Mouse (Mus musculus) left cerebral cortex, postnatal 10 days (tissue): ENCODE data around the gene Lamc2. TPM values are rescaled to one million over a fixed set of nuclear protein-coding genes. Genes with fewer than 3 reads are reported as not detected.

Experiments
- DNase-seq, 2 experiments: peaks; one replicate each; pipeline ENCODE4 v3.0.0; 2021 to 2022; ENCODE audit warnings: low spot score in 2 of 2, mixed read lengths in 1 of 2; ENCODE audit errors: extremely low spot score in 1 of 2
- intact Hi-C: fragments of 180-260 bp; cut with DNase I; formaldehyde crosslinking; loops from one replicate; pipeline ENCODE4 v1.15.1; 2025
- total RNA-seq, 2 experiments: library from RNA; stranded (reverse); gene quantifications; 2 replicates each; pipeline ENCODE4 v1.2.3; 2021

The Lamc2 gene
- total RNA-seq, 2 experiments from 2014 or later: 4.5 to 5.4 TPM

GRCm38 (mm10) chr1:153133865-153134781 lies 52.1 kb downstream of the Lamc2 start:
- intact Hi-C loops: no loop called here
- no peak for DNase-seq

DNA sequence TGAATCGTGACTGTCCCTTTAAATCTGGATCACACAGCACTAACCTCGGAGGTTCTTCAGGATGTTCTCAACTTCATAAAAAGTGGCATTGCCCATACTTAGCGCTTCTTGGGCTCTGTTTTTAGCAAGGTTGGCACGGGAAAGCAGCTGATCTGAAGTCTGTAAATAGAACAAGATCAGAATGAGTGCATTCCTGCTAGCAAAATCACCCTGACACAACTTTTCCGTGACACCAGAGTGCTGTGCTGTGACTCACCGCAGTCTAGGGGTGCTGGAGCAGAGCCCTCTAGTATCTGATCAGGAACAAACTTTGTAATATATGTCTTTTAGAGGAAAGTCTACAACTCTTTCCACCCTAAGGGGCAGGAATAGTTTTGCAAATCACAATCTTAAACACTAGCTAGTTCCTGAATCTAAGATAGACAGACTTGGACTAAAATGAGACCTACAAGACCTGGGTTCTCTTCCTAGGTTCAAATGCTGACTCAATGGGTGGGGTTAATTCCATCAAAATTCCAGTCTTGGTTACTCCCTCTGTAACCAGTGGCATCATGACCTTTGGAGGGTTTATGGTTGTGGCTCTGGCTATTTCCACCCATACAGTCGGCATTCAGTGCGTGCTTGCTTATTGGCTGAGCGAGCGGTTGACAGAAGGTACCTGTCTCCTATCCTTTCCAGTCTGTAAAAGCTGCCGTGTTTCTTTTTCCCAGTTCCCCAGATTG lies 56.1 kb downstream of the Lamc2 start:
- no peak for DNase-seq
- intact Hi-C loops: no loop called here

- intact Hi-C loops: no loop called here
- no peak for DNase-seq
These were observed 57.5 kb downstream of the Lamc2 start for GRCm38 (mm10) chr1:153128780-153129179.

GRCm38 (mm10) chr1:153127622-153128021 lies 58.6 kb downstream of the Lamc2 start:
- intact Hi-C loops: no loop called here
- no peak for DNase-seq

GRCm38 (mm10) chr1:153126491-153127381 lies 59.5 kb downstream of the Lamc2 start:
- no peak for DNase-seq
- intact Hi-C loops: no loop called here

DNA sequence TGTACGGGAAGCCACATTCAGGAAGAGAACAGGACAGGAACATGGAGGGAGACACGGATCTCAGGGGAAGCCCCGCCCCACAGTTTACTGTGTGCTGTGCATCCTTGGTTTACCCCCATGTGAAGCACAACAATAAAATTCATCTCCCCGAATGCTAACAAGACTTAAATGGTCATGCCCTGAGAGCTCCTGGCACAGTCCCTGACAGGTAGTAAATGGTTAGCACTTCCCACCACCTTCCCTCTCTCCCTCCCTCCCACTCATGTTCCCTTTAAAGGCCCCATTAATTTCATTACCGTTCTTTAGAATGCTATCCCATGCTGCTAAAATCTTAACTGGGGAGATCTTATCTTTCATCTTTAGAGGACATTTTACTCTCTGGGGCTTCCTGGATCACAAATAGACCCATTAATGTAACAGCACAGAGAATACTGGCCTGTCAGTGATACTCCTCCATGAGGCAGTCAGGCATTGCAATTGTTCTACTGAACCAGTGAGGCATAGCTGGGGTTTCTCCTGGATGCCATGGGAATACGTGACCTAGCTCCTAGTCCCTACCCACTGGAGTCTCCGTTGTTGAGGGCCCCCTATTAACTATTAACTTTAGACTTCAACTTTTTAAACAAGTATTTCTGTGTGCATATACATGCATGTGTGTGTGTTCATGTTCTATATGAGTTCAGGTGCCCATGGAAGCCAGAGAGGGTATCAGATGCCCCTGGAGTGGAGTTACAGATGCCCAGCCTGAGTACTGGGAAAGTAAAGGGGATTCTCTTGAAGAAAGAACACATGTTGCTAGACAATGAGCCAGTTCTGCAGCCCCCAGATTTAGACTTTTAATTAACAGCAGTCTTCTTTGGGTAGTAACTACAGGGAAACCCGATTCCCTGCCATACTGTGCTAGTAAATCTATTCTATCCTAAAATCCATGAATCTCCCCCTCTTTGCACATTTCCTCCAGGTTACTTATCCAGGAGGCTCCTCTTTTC lies 60.7 kb downstream of the Lamc2 start:
- DNase-seq: no peak
- intact Hi-C loops: no loop called here

GRCm38 (mm10) chr1:153124502-153124901 lies 61.7 kb downstream of the Lamc2 start:
- no peak for DNase-seq
- intact Hi-C loops: no loop called here

DNA sequence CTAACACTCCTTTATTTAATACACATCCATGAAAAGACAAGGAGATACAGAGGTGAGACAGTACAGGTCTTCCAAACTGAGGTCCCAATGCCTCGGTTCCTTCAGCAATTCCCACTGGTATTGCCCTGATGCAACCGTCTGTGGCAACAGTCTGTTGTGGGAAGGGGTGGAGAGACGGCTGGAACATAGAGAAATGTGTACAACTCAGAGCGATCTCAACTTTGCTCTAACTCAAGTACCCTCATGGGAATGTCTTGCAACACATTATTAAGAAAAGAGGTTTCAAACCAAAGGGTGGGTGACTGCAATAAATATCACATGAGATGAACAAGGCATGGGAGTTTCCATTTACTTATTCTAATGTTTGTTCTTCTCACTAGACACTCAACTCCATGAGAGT lies 63.5 kb downstream of the Lamc2 start:
- intact Hi-C loops: no loop called here
- no peak for DNase-seq

DNA sequence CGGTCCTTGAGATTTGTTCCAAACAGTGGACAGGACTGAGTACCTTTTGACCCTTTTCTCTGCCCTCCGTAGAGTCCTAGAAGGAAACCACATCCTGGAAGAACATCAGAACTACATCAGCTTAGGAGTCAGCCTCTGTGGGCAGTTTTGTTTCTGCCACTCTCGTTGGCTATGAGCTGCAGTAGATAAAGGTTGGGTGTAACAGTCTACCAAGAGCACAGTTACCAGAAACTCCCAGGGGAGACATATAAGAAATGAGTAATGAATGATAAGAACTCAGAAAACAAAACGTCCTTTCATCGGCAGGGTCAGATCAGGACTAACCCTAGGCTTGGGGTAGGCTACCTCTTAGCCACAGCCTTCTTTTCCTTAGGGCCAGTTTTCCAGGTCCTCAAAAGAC lies 64.9 kb downstream of the Lamc2 start:
- intact Hi-C loops: no loop called here
- DNase-seq: no peak

DNA sequence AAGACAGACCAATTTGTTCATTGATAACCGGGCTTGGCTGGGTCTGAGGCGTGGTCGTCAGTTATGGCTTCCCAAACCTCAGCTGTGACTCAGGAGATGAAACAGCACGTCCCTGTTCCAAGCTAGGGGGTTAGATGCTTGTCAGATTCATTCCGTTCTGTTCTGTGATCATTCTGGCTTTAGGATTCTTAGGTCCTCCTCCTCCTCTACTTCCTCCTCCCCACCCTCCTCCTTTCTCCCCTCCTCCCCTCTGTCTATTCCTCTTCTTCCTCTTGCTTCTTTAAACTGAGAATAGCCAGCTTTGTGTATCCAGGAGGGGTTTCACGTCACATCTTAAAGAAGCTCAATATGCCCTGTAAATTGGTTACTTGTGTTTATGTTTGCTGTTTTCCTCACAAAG lies 65.7 kb downstream of the Lamc2 start:
- no peak for DNase-seq
- intact Hi-C loops: no loop called here

- intact Hi-C loops: no loop called here
These were observed 70.9 kb downstream of the Lamc2 start for GRCm38 (mm10) chr1:153115315-153115714.

DNA sequence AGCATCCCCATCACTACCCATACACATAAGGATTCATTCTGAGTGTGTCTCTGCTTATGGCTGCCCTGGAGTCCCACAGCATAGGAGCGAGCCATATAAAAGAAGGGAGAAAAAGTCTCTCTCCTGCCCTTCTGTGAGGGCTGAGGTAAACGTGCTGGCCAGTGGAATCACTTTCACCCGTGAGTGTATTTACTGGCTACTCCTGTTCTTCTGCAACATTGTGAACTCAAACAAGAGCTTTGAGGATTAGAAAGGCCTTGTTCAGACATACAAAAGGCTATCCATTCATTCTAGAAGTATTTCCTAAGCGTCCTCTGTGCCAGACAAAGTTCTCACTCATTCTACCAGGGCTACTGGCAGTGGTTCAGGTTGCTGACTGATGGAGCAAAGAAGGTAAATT lies 74.7 kb downstream of the Lamc2 start:
- intact Hi-C loops: no loop called here
- DNase-seq: no peak

More at GRCm38 (mm10) chr1:153115315-153115714, 70.9 kb downstream of the Lamc2 start:
- no peak for DNase-seq

- DNase-seq: no peak
- intact Hi-C loops: loop anchor here (10.0 kb wide), 1 partner anchor 115 kb away; no protein-coding TSS in a partner anchor
These were observed 76.4 kb downstream of the Lamc2 start for GRCm38 (mm10) chr1:153109836-153110235.

DNA sequence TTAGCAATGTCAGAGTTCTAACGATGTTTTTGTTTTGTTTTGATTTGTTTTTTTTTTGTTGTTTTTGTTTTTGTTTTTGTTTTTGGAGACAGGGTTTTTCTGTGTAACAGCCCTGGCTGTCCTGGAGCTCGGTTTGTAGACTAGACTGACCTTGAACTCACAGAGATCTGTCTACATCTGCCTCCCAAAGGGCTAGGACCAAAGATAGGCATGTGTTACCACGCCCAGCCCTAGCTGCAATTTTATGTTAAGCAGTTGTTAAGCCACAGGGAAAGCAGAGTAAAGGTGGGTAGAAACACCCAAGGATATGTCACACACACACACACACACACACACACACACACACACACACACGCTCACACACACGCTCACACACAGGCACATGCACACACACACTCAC lies 76.9 kb downstream of the Lamc2 start:
- DNase-seq: no peak
- intact Hi-C loops: loop anchor here (10.0 kb wide), 1 partner anchor 115 kb away; no protein-coding TSS in a partner anchor

- no peak for DNase-seq
- intact Hi-C loops: loop anchor here (10.0 kb wide), 1 partner anchor 117 kb away; no protein-coding TSS in a partner anchor
These were observed 78.4 kb downstream of the Lamc2 start for GRCm38 (mm10) chr1:153107866-153108265.

- no peak for DNase-seq
- intact Hi-C loops: loop anchor here (5.0 to 10.0 kb wide), 2 partner anchors 120 to 282 kb away; no protein-coding TSS in a partner anchor
These were observed 81.4 kb downstream of the Lamc2 start for GRCm38 (mm10) chr1:153104804-153105203.

DNA sequence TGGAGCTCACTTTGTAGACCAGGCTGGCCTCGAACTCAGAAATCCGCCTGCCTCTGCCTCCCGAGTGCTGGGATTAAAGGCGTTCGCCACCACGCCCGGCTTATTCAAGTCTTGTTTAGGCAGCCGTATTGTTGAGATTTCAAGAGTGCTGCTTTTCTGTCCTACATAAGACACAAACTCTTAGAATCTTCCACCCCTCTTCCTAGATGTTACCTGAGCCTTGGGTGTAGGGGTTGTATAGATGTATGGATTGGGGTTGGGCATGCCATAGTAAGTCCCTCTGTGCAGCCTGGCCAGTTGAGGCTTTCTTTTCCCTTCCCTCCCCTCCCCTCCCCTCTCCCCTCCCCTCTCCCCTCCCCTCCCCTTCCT lies 83.1 kb downstream of the Lamc2 start:
- intact Hi-C loops: loop anchor here (5.0 to 10.0 kb wide), 2 partner anchors 122 to 284 kb away; no protein-coding TSS in a partner anchor
- DNase-seq: no peak
